Mouse (Mus musculus) brain, embryonic 14.5 days (tissue): ENCODE results near the gene Hps4.

Source experiments
- CTCF ChIP-seq: fragments of 200-500 bp; IDR thresholded peaks from 2 replicates; pipeline ENCODE4 v1.5.1; 2012; ENCODE audit warnings: inconsistent platforms, mild to moderate bottlenecking, moderate library complexity, borderline replicate concordance; ENCODE audit not compliant: insufficient read depth, insufficient read length; ENCODE audit errors: extremely low read depth
- POLR2A ChIP-seq: fragments of 200-500 bp; IDR thresholded peaks from 2 replicates; pipeline ENCODE4 v1.6.1; 2012; ENCODE audit warnings: mild to moderate bottlenecking, inconsistent platforms, borderline replicate concordance; ENCODE audit not compliant: poor library complexity, insufficient read depth, insufficient read length, severe bottlenecking; ENCODE audit errors: extremely low read depth

GRCm38 (mm10) chr5:112343205-112343595 is 317 bp downstream of the Hps4 start:
- TF ChIP-seq POLR2A (no peak), CTCF (no peak)
